Mouse (Mus musculus): ENCODE measurements around the gene Theg. TPM values are rescaled to one million over a fixed set of nuclear protein-coding genes. Genes with fewer than 3 reads are reported as not detected.

Theg gene
- polyA plus RNA-seq, 1 experiment from 2014 or later = not detected

GRCm38 (mm10) chr10:79625398-79625797 is 38.3 kb upstream of the Theg start:
- Histone ChIP-seq H3K4me1 (replicated peaks; ENCODE audit: control insufficient read depth, insufficient read depth) (no peaks in the 10 kb centered on the region), H3K36me3 (ENCODE audit: control insufficient read depth, insufficient read depth, low read length) (no peaks in the 10 kb centered on the region), H3K9ac (ENCODE audit: low read length) (no peak overlapping the region), H3K27me3 (ENCODE audit: control insufficient read depth, insufficient read depth, low read length) (no peaks in the 10 kb centered on the region), H3K4me2 (replicated peaks; ENCODE audit: low read depth) (no peak overlapping the region), H3K4me3 (ENCODE audit: low read depth, low read length) (no peak overlapping the region), H3K9me3 (ENCODE audit: control insufficient read depth, low read length) (no peaks in the 10 kb centered on the region), H3K27ac (replicated peaks) (no peak overlapping the region)
- ATAC-seq (ENCODE audit: low FRiP score, low TSS enrichment) = no peak
- WGBS = 80% methylated on average over 9 of the region's 9 CpGs
- DNase-seq (ENCODE audit: low spot score) = no peak
- no peak for TF ChIP-seq EP300 (optimal IDR thresholded peaks at IDR 0.05)
- TF ChIP-seq CTCF (IDR thresholded peaks at IDR 0.05; ENCODE audit: low read depth) = no peak

GRCm38 (mm10) chr10:79623950-79624349 is 36.8 kb upstream of the Theg start:
- ATAC-seq (ENCODE audit: low FRiP score, low TSS enrichment) = no peak
- Histone ChIP-seq H3K27ac (replicated peaks) (no peak overlapping the region), H3K27me3 (ENCODE audit: control insufficient read depth, insufficient read depth, low read length) (no peaks in the 10 kb centered on the region), H3K4me2 (replicated peaks; ENCODE audit: low read depth) (no peak overlapping the region), H3K4me1 (replicated peaks; ENCODE audit: control insufficient read depth, insufficient read depth) (no peaks in the 10 kb centered on the region), H3K4me3 (ENCODE audit: low read depth, low read length) (no peak overlapping the region), H3K36me3 (ENCODE audit: control insufficient read depth, insufficient read depth, low read length) (no peaks in the 10 kb centered on the region), H3K9ac (ENCODE audit: low read length) (no peak overlapping the region), H3K9me3 (ENCODE audit: control insufficient read depth, low read length) (no peaks in the 10 kb centered on the region)
- TF ChIP-seq CTCF (IDR thresholded peaks at IDR 0.05; ENCODE audit: low read depth) (no peak), EP300 (optimal IDR thresholded peaks at IDR 0.05) (no peak)
- DNase-seq (ENCODE audit: low spot score) = no peak
- 72% methylated on average over 12 of the region's 12 CpGs for WGBS

- DNase-seq (ENCODE audit: low spot score) (no peak), ATAC-seq (ENCODE audit: low FRiP score, low TSS enrichment) (no peak)
- no peaks in the 10 kb centered on the region for H3K36me3 ChIP-seq (ENCODE audit: control insufficient read depth, insufficient read depth, low read length)
- TF ChIP-seq EP300 (optimal IDR thresholded peaks at IDR 0.05) (no peak), CTCF (IDR thresholded peaks at IDR 0.05; ENCODE audit: low read depth) (no peak)
- no peak overlapping the region for H3K4me2 ChIP-seq (replicated peaks; ENCODE audit: low read depth)
- 92% methylated on average over 5 of the region's 5 CpGs for WGBS
- H3K9me3 ChIP-seq (ENCODE audit: control insufficient read depth, low read length) = no peaks in the 10 kb centered on the region
- no peak overlapping the region for H3K4me3 ChIP-seq (ENCODE audit: low read depth, low read length)
- H3K27ac ChIP-seq (replicated peaks) = no peak overlapping the region
- no peak overlapping the region for H3K9ac ChIP-seq (ENCODE audit: low read length)
- H3K4me1 ChIP-seq (replicated peaks; ENCODE audit: control insufficient read depth, insufficient read depth) = peaks cover 3% of the 10 kb centered on the region; the same call in 1 of the 2 replicates
- peaks cover 8% of the 10 kb centered on the region; the same call in 1 of the 2 replicates for H3K27me3 ChIP-seq (ENCODE audit: control insufficient read depth, insufficient read depth, low read length)
Observed at GRCm38 (mm10) chr10:79616376-79616775, 29.2 kb upstream of the Theg start.

- no peaks in the 10 kb centered on the region for H3K9me3 ChIP-seq (ENCODE audit: control insufficient read depth, low read length)
- no peak for TF ChIP-seq CTCF (IDR thresholded peaks at IDR 0.05; ENCODE audit: low read depth)
- no peak for TF ChIP-seq EP300 (optimal IDR thresholded peaks at IDR 0.05)
- H3K27ac ChIP-seq (replicated peaks) = no peak overlapping the region
- H3K27me3 ChIP-seq (ENCODE audit: control insufficient read depth, insufficient read depth, low read length) = peaks cover 8% of the 10 kb centered on the region; the same call in 1 of the 2 replicates
- H3K4me1 ChIP-seq (replicated peaks; ENCODE audit: control insufficient read depth, insufficient read depth) = peaks cover 3% of the 10 kb centered on the region; the same call in 1 of the 2 replicates
- no peaks in the 10 kb centered on the region for H3K36me3 ChIP-seq (ENCODE audit: control insufficient read depth, insufficient read depth, low read length)
- no peak overlapping the region for H3K9ac ChIP-seq (ENCODE audit: low read length)
- no peak overlapping the region for H3K4me2 ChIP-seq (replicated peaks; ENCODE audit: low read depth)
- ATAC-seq (ENCODE audit: low FRiP score, low TSS enrichment) (no peak), DNase-seq (ENCODE audit: low spot score) (peak; percentile 46)
- H3K4me3 ChIP-seq (ENCODE audit: low read depth, low read length) = no peak overlapping the region
- WGBS = 10% methylated on average over 8 of the region's 8 CpGs
Observed at GRCm38 (mm10) chr10:79615860-79616259, 28.7 kb upstream of the Theg start.

GRCm38 (mm10) chr10:79614305-79614643 is 27.1 kb upstream of the Theg start:
- Histone ChIP-seq H3K9me3 (ENCODE audit: control insufficient read depth, low read length) (no peaks in the 10 kb centered on the region), H3K4me3 (ENCODE audit: low read depth, low read length) (no peak overlapping the region), H3K27ac (replicated peaks) (no peak overlapping the region), H3K9ac (ENCODE audit: low read length) (no peak overlapping the region), H3K36me3 (ENCODE audit: control insufficient read depth, insufficient read depth, low read length) (no peaks in the 10 kb centered on the region), H3K4me1 (replicated peaks; ENCODE audit: control insufficient read depth, insufficient read depth) (peaks cover 3% of the 10 kb centered on the region; the same call in 1 of the 2 replicates), H3K4me2 (replicated peaks; ENCODE audit: low read depth) (peak overlapping the region; percentile 89), H3K27me3 (ENCODE audit: control insufficient read depth, insufficient read depth, low read length) (peaks cover 8% of the 10 kb centered on the region; the same call in 1 of the 2 replicates)
- WGBS = 69% methylated on average over 1 of the region's 1 CpGs
- no peak for DNase-seq (ENCODE audit: low spot score)
- ATAC-seq (ENCODE audit: low FRiP score, low TSS enrichment) = no peak; the same call in 1 of the 2 replicates
- TF ChIP-seq CTCF (IDR thresholded peaks at IDR 0.05; ENCODE audit: low read depth) (no peak), EP300 (optimal IDR thresholded peaks at IDR 0.05) (no peak)

- no peak for TF ChIP-seq EP300 (optimal IDR thresholded peaks at IDR 0.05)
- no peak for TF ChIP-seq CTCF (IDR thresholded peaks at IDR 0.05; ENCODE audit: low read depth)
- Histone ChIP-seq H3K27me3 (ENCODE audit: control insufficient read depth, insufficient read depth, low read length) (peaks cover 8% of the 10 kb centered on the region; the same call in 1 of the 2 replicates), H3K27ac (replicated peaks) (no peak within 1 kb of the TSS), H3K4me2 (replicated peaks; ENCODE audit: low read depth) (peak within 1 kb of the TSS; percentile 89), H3K9ac (ENCODE audit: low read length) (peak within 1 kb of the TSS; percentile 48), H3K4me1 (replicated peaks; ENCODE audit: control insufficient read depth, insufficient read depth) (peaks cover 3% of the 10 kb centered on the region; the same call in 1 of the 2 replicates), H3K36me3 (ENCODE audit: control insufficient read depth, insufficient read depth, low read length) (no peaks in the 10 kb centered on the region), H3K9me3 (ENCODE audit: control insufficient read depth, low read length) (no peaks in the 10 kb centered on the region), H3K4me3 (ENCODE audit: low read depth, low read length) (peak within 1 kb of the TSS; percentile 49)
- DNase-seq (ENCODE audit: low spot score) = peak; percentile 86
- peak; percentile 83 for ATAC-seq (ENCODE audit: low FRiP score, low TSS enrichment)
- WGBS = under 1% methylated on average over 58 of the region's 60 CpGs
Observed at GRCm38 (mm10) chr10:79613578-79614304, 26.6 kb upstream of the Theg start, which contains the start of gene C2cd4c. C2cd4c (minus strand) TSS chr10:79614025.
